Mouse (Mus musculus): Measurements from ENCODE around the gene Psap. TPM values are rescaled to one million over a fixed set of nuclear protein-coding genes. Genes with fewer than 3 reads are reported as not detected.
"Not testable (repeated sequence)": the region's sequence is repeated elsewhere in the genome, so short reads cannot be mapped to it uniquely, and the experiment has no call there.

Gene Psap
- total and polyA plus RNA-seq, 3 experiments: 35.8 to 103 (median 74.8) TPM

- no peak overlapping the region for H3K4me3 ChIP-seq (ENCODE audit: low read depth, low read length)
- H3K4me1 ChIP-seq (ENCODE audit: insufficient read depth, low read depth, low read length): no peaks in the 10 kb centered on the region
- no peaks in the 10 kb centered on the region for H3K9me3 ChIP-seq (replicated peaks)
- no peak for DNase-seq (ENCODE audit: low spot score)
- no peak for ATAC-seq (ENCODE audit: extremely low read depth, insufficient number of reproducible peaks, low FRiP score, poor library complexity, severe bottlenecking)
- H3K36me3 ChIP-seq (replicated peaks): no peaks in the 10 kb centered on the region
- no peaks in the 10 kb centered on the region for H3K27me3 ChIP-seq (ENCODE audit: insufficient read depth, low read length)
- TF ChIP-seq TAL1 (conservative IDR thresholded peaks at IDR 0.05; ENCODE audit: low read depth, low read length): no peak
- TF ChIP-seq CTCF (IDR thresholded peaks at IDR 0.05; ENCODE audit: low read depth, low read length): peak; percentile 37; the same call in 1 of the 2 replicates
Measured at GRCm38 (mm10) chr10:60237475-60238154, 39.8 kb upstream of the Psap start.

GRCm38 (mm10) chr10:60240416-60240815 is 37.0 kb upstream of the Psap start:
- Histone ChIP-seq H3K4me3 (ENCODE audit: low read depth, low read length) (no peak overlapping the region), H3K27me3 (ENCODE audit: insufficient read depth, low read length) (no peaks in the 10 kb centered on the region), H3K36me3 (replicated peaks) (no peaks in the 10 kb centered on the region), H3K4me1 (ENCODE audit: insufficient read depth, low read depth, low read length) (peaks cover 2% of the 10 kb centered on the region; the same call in 1 of the 2 replicates), H3K9me3 (replicated peaks) (no peaks in the 10 kb centered on the region)
- ATAC-seq (ENCODE audit: extremely low read depth, insufficient number of reproducible peaks, low FRiP score, poor library complexity, severe bottlenecking): no peak
- DNase-seq (ENCODE audit: low spot score): no peak
- no peak for TF ChIP-seq POLR2AphosphoS5 (IDR thresholded peaks at IDR 0.05; ENCODE audit: insufficient replicate concordance, low read depth, low read length)
- no peak for TF ChIP-seq CTCF (IDR thresholded peaks at IDR 0.05; ENCODE audit: low read depth, low read length)
- TF ChIP-seq GATA2 (IDR thresholded peaks at IDR 0.05; ENCODE audit: borderline replicate concordance, low read depth, low read length): no peak

DNA sequence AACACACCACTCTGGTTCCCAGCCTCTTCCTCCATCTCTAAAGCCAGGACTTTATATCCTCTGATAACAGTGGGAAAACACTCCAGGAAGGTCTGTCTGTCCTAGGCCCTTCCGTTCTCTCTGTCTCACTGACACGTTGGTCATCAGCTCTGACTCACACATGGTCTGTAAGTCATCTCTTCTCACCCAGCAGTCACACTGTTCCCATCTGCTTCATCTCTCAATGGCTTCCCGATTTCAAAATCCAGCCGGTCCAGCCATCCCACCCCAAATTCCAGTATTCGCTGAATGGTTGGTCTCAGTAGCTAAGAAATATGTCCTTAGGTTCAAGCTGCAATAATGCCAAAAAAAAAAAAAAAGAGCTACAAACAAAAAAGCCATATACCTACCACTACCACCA is 33.5 kb upstream of the Psap start:
- peaks cover 2% of the 10 kb centered on the region; the same call in 1 of the 2 replicates for H3K4me1 ChIP-seq (ENCODE audit: insufficient read depth, low read depth, low read length)
- ATAC-seq (ENCODE audit: extremely low read depth, insufficient number of reproducible peaks, low FRiP score, poor library complexity, severe bottlenecking) (no peak), DNase-seq (ENCODE audit: low spot score) (no peak)
- TF ChIP-seq GATA2 (IDR thresholded peaks at IDR 0.05; ENCODE audit: borderline replicate concordance, low read depth, low read length): no peak
- TF ChIP-seq CTCF (IDR thresholded peaks at IDR 0.05; ENCODE audit: low read depth, low read length): no peak
- TF ChIP-seq POLR2AphosphoS5 (IDR thresholded peaks at IDR 0.05; ENCODE audit: insufficient replicate concordance, low read depth, low read length): no peak
- TF ChIP-seq TAL1 (conservative IDR thresholded peaks at IDR 0.05; ENCODE audit: low read depth, low read length): no peak
- no peak for TF ChIP-seq GATA1 (IDR thresholded peaks at IDR 0.05; ENCODE audit: borderline replicate concordance, low read length)
- no peaks in the 10 kb centered on the region for H3K27me3 ChIP-seq (ENCODE audit: insufficient read depth, low read length)
- H3K9me3 ChIP-seq (replicated peaks): no peaks in the 10 kb centered on the region
- no peaks in the 10 kb centered on the region for H3K36me3 ChIP-seq (replicated peaks)
- H3K4me3 ChIP-seq (ENCODE audit: low read depth, low read length): no peak overlapping the region

- H3K4me3 ChIP-seq (ENCODE audit: low read depth, low read length): no peak overlapping the region
- H3K4me1 ChIP-seq (ENCODE audit: insufficient read depth, low read depth, low read length): peaks cover 2% of the 10 kb centered on the region; the same call in 1 of the 2 replicates
- ATAC-seq (ENCODE audit: extremely low read depth, insufficient number of reproducible peaks, low FRiP score, poor library complexity, severe bottlenecking): peak; percentile 34
- no peaks in the 10 kb centered on the region for H3K36me3 ChIP-seq (replicated peaks)
- peak; percentile 86 for TF ChIP-seq CTCF (IDR thresholded peaks at IDR 0.05; ENCODE audit: low read depth, low read length)
- TF ChIP-seq GATA1 (IDR thresholded peaks at IDR 0.05; ENCODE audit: borderline replicate concordance, low read length): no peak
- no peaks in the 10 kb centered on the region for H3K27me3 ChIP-seq (ENCODE audit: insufficient read depth, low read length)
- no peaks in the 10 kb centered on the region for H3K9me3 ChIP-seq (replicated peaks)
- peak; percentile 23 for DNase-seq (ENCODE audit: low spot score)
Measured at GRCm38 (mm10) chr10:60245041-60245440, 32.4 kb upstream of the Psap start.

DNA sequence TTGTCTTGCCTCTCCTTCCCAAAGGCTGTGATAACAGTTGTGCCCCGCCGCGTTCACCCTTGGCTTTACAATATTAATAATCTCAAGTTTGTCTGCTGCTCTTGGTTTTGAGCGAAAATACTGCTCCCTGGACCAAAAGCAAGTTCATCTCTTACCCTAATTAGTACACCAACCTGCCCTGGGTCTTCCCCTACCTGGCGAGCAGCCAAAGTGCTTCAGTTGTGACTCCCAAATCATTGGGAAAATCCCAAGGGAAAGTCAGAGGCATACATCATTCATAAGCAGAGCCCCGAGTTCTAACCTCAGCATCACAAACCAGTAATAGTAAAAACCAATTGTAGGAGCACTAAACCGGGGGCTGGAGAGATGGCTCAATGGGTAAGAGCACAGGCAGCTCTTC is 31.8 kb upstream of the Psap start:
- H3K4me3 ChIP-seq (ENCODE audit: low read depth, low read length): no peak overlapping the region
- ATAC-seq (ENCODE audit: extremely low read depth, insufficient number of reproducible peaks, low FRiP score, poor library complexity, severe bottlenecking): no peak
- TF ChIP-seq TAL1 (conservative IDR thresholded peaks at IDR 0.05; ENCODE audit: low read depth, low read length) (no peak), POLR2AphosphoS5 (IDR thresholded peaks at IDR 0.05; ENCODE audit: insufficient replicate concordance, low read depth, low read length) (no peak), GATA2 (IDR thresholded peaks at IDR 0.05; ENCODE audit: borderline replicate concordance, low read depth, low read length) (no peak)
- no peaks in the 10 kb centered on the region for H3K27me3 ChIP-seq (ENCODE audit: insufficient read depth, low read length)
- H3K9me3 ChIP-seq (replicated peaks): no peaks in the 10 kb centered on the region
- peaks cover 2% of the 10 kb centered on the region; the same call in 1 of the 2 replicates for H3K4me1 ChIP-seq (ENCODE audit: insufficient read depth, low read depth, low read length)
- DNase-seq (ENCODE audit: low spot score): no peak
- H3K36me3 ChIP-seq (replicated peaks): no peaks in the 10 kb centered on the region

DNA sequence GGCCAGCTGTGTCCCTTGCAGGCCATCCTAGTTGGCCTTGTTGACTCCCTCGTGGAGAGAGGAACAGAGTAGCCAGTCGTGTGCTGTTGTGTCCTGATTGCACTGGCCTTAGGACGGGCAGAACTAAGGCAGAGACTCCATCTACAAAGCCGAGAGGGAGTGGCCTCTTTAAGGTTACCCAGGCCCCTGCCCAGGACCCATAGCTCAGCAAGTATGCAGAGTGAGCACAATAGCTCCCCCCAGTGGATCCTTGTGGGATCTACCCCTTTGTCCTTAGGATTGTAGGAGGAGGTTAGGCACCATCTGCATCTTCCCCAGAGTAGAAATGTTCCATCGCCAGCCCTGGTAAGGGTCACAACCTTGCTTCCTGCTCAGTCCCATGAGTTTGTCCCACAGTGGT is 30.9 kb upstream of the Psap start:
- DNase-seq (ENCODE audit: low spot score): peak; percentile 29
- Histone ChIP-seq H3K4me1 (ENCODE audit: insufficient read depth, low read depth, low read length) (peaks cover 2% of the 10 kb centered on the region; the same call in 1 of the 2 replicates), H3K4me3 (ENCODE audit: low read depth, low read length) (no peak overlapping the region), H3K27me3 (ENCODE audit: insufficient read depth, low read length) (no peaks in the 10 kb centered on the region), H3K36me3 (replicated peaks) (no peaks in the 10 kb centered on the region), H3K9me3 (replicated peaks) (no peaks in the 10 kb centered on the region)
- ATAC-seq (ENCODE audit: extremely low read depth, insufficient number of reproducible peaks, low FRiP score, poor library complexity, severe bottlenecking): no peak
- TF ChIP-seq POLR2AphosphoS5 (IDR thresholded peaks at IDR 0.05; ENCODE audit: insufficient replicate concordance, low read depth, low read length) (no peak), GATA2 (IDR thresholded peaks at IDR 0.05; ENCODE audit: borderline replicate concordance, low read depth, low read length) (no peak), TAL1 (conservative IDR thresholded peaks at IDR 0.05; ENCODE audit: low read depth, low read length) (no peak), CTCF (IDR thresholded peaks at IDR 0.05; ENCODE audit: low read depth, low read length) (no peak), GATA1 (IDR thresholded peaks at IDR 0.05; ENCODE audit: borderline replicate concordance, low read length) (no peak)

GRCm38 (mm10) chr10:60248345-60248744 is 29.1 kb upstream of the Psap start:
- not testable (repeated sequence) for H3K4me3 ChIP-seq (ENCODE audit: low read depth, low read length); H3K9me3 ChIP-seq (replicated peaks); H3K27me3 ChIP-seq (ENCODE audit: insufficient read depth, low read length); H3K36me3 ChIP-seq (replicated peaks); ATAC-seq (ENCODE audit: extremely low read depth, insufficient number of reproducible peaks, low FRiP score, poor library complexity, severe bottlenecking); H3K4me1 ChIP-seq (ENCODE audit: insufficient read depth, low read depth, low read length); DNase-seq (ENCODE audit: low spot score)
